Mouse (Mus musculus) left cerebral cortex, postnatal 14 days (tissue): ENCODE data around the gene Med27. TPM values are rescaled to one million over a fixed set of nuclear protein-coding genes. Genes with fewer than 3 reads are reported as not detected.
A peak's percentile ranks its signal among the peaks of the same experiment; 100 is the strongest.

Experiments
- DNase-seq, 2 experiments: peaks; one replicate each; pipeline ENCODE4 v3.0.0; 2021 to 2022; ENCODE audit warnings: low spot score in 2 of 2, mixed read lengths in 1 of 2
- intact Hi-C: fragments of 180-260 bp; cut with DNase I; formaldehyde crosslinking; loops from one replicate; pipeline ENCODE4 v1.15.1; 2025
- total RNA-seq, 2 experiments: library from RNA; stranded (reverse); gene quantifications; 2 replicates each; pipeline ENCODE4 v1.2.3; 2021

The Med27 gene
- total RNA-seq, 2 experiments from 2014 or later = 34.6 to 35.6 TPM

DNA sequence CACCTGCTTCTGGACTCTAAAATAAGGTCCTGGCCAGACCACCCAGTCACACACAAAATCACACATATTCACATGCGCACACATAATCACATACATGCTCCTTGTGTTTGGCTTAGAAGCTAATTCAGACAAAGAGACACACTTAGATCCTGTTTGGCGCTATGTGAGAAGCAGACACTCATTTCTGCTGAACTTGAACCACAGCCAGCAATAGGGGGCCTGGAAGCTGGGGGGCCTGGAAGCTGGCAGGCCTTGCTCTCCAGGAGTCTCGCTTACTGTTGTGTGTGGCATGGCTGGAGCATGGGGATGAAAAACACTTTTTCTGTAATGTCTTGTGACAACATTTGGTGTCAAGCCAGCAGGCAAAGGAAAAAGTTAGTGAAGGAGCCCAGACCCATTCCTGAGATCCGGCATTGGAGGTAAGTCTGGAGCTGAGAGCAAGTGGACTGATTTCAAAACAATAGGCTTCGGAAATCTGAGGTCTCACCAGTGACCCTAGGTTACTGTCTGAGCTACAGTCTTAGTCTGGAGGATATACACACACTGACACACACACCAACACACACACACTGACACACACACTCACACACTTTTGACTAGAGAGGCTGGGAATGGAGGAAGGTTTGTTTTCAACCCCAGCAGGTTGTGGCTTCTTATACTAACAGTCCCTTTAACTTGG is 189.1 kb downstream of the Med27 start:
- no peak for DNase-seq
- intact Hi-C loops = no loop called here

DNA sequence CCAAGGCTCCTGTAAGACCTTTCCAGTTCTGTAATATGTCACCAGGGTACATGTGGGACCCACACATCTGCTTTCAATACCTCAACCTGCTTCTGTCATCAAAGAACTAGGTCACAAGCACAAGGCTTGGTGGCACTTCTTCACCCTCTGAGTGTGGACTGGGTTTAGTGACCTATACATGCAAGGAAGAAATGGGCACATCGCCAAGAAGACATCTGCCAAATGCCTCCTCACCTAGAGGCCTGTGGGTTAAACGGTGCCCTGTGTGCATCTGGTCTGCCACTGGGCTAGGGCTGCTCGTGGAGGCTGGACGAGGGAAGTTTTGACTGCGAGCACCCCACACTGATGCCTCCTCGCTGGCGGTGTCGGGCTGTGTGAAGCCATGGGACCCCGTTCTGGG is 189.9 kb downstream of the Med27 start:
- intact Hi-C loops = no loop called here
- no peak for DNase-seq

DNA sequence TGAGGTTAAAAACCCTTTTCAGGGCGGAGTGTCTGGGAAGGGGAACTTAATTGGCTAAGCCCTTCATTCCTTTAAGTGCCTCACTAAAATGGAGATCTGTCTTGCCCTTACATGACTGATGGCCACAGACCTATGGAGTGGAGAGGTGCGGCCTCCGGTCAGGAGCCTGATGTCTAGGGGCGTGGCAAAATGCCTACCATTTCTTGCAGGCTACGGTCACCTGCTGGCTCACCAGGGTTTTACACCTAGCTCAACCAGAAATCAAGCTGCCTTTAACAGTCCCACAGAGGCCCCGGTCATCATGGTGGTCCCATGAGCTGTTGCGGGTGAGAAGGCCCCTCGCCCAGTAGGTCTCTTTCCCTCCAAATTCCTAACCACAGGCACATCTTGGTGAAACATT is 190.7 kb downstream of the Med27 start:
- intact Hi-C loops = no loop called here

DNA sequence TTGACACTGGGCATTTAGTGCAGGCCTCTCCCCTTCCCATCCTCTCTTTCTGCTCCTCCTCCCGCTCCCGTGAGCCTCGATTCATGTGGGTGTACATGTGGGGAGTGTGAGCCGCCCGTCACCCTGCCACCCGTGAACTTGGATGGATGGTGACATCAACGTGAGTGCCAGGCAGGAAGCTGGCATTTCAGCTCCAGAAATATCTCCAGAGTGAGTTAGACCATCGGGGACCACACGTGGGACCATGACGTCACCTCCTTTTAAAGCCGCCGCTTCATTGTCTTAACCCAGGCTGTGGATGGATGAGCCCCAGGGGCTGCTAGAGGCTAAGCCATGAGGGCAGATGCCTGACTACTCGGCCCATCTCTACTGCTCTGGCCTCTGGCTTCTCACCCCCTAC is 195.4 kb downstream of the Med27 start:
- intact Hi-C loops = no loop called here
- peak; percentile 66 to 75 for DNase-seq

More for the DNA sequence above, 190.7 kb downstream of the Med27 start:
- DNase-seq = no peak

DNA sequence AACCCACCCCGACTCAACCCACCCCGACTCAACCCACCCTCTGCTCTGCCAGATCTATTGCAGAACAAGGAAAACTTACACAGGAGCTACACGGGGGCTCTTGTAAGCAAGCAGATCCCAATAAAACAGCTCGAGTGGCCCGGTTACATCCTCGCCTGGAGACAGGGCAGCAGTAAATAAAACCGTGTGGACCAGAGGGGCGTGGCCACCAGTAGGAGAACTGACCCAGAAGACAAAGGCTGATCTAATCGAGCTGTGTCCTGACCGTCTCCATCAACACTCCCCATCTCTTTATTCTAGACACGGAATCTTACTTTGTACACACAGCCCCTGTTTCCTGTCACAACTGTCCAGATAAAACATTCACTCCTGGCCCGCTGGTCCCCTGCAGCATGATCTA is 200.0 kb downstream of the Med27 start:
- intact Hi-C loops = no loop called here
- DNase-seq = no peak

DNA sequence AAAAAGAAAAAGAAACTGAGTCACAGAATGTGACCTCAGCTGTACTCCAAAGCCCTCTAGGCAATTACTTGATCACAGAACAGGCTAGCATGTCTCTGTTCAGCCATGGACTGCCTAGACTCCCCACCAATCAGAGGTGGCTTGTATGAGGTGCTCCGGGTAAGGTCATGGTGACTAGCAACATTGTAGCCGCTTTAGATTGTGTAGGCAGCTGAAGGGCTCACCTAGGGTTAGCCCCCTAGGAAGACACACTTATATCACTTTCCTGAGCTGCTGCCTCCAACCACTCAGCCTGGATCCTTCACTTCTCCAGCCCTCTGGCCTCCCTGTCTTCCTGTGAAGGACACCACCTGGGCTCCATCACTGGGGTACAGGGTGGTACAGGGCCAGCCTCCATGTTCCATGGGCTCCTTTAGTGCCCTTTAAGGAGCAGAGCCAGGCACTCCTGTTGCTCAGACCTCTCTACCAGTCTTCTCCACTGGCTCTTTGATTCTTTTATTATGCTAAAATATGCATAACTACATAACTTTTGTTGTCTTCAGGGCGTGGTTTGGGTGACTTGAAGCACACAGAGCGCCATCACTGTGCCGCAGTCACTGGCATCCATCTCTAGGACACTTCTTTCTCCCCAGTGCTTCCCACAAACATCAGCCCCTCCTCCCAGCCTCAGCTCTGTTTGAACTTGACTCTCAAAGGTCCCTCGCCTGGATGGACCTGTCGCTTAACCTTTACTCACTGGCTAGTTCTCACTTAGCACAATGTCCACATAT is 205.4 kb downstream of the Med27 start:
- no peak for DNase-seq
- intact Hi-C loops = no loop called here

DNA sequence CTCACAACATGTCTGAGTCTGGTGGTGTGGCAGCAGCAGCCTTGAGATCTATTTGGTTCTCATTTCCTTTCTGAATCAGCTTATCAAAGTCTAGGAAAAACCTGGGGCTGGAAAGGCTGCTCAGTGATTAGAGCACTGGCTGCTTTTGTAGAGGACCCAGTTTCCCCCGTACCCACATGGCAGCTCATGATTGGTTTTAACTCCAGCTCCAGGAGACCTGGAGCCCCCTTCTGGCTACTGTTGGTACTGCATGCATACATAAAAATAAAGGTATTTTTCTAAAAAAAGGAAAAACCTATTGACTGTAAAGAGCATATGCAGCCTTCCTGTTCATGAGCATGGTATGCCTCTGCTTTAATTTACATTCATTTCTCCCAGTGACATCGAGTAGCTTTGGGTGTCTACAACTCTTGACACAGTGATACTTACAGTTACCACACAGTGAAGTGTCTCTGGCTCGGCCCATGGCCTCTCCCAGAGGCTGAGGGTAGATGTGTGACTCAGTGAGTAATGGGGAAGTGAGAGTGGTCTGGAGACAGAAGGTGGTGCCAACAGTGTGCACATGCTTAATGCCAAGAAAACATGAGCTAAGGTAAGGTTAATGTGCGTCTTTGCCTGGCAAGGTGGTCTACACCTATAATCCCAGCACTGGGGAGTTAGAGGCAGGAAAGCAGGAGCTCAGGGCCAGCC is 207.5 kb downstream of the Med27 start:
- intact Hi-C loops = no loop called here

DNA sequence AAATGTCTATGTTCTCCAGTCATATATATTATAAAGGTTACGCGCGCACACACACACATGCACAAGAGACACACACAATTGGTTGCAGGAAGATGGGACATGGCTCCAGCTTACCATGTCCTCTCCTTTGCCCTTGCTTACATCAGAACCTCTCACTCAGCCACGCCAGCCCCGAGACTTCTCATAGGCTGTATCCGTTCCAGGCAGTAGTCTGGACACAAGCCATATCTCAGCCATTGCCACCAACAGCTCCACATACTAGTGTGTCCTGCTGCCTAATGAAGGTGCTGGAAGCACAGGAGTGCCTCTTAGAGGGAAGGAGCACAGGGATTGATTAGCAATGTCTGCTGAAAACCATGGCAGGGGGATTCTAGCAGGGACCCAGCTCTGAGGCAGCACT is 211.9 kb downstream of the Med27 start:
- intact Hi-C loops = no loop called here
- no peak for DNase-seq

More for the DNA sequence above, 207.5 kb downstream of the Med27 start:
- DNase-seq = peak; percentile 39 to 47

DNA sequence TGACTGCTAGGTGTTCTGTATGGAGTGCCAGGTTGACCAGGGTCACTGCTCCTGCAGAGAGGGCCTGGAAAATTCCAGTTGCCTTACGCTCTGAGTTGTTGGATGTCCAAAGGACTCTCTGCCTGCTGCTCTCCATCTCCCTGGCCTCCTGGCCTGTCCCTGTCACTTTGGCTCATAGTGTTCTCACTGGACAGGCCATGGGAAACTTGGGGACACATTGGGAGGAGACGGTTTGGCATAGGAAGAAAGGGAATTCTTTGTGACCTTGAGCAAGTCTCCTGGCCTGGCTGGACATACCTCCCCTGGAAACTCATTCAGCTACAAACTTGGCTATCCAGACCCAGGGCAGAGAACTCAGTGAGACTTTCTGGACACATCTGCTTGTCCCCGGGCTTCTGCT is 213.3 kb downstream of the Med27 start:
- no peak for DNase-seq
- intact Hi-C loops = no loop called here

DNA sequence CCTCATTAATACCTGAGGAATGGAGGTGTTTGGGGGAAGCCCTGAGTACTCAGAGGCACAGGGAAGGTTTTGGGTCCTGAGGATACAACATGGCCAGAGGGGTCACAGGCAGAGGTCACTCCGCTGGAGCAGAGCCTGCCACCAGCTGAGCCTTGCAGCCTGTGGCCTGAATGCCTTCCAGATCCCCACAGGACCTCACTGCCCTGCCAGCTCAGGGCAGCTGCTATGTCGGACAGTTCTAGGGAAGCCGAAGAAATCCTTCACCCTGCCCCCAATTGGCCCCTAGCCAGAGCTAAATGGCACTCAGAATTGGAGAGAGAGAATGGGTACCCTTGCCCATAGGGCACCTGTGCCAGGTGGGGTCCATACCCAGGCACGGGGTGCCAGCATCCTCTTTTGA is 214.8 kb downstream of the Med27 start:
- no peak for DNase-seq
- intact Hi-C loops = no loop called here

DNA sequence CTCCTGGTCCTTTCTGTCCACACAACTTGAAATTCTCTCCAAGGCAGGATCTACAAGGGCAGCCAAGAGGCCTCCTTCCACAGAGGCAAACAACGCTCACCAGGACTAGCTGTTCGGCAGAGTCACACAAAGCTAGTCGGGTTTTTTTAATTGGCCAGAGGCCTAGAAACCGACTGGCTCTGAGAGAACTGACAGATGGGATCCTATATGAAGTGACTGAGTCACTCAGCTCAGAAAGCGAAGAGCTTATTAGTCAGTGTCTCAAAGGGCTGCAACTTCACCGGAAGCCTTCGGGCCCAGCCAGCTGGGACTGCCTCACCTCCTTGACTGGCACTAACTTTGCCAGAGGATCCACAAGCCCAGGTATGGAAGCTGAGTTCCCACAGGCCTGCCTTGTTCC is 217.4 kb downstream of the Med27 start:
- intact Hi-C loops = no loop called here
- peak; percentile 65 to 88 for DNase-seq

DNA sequence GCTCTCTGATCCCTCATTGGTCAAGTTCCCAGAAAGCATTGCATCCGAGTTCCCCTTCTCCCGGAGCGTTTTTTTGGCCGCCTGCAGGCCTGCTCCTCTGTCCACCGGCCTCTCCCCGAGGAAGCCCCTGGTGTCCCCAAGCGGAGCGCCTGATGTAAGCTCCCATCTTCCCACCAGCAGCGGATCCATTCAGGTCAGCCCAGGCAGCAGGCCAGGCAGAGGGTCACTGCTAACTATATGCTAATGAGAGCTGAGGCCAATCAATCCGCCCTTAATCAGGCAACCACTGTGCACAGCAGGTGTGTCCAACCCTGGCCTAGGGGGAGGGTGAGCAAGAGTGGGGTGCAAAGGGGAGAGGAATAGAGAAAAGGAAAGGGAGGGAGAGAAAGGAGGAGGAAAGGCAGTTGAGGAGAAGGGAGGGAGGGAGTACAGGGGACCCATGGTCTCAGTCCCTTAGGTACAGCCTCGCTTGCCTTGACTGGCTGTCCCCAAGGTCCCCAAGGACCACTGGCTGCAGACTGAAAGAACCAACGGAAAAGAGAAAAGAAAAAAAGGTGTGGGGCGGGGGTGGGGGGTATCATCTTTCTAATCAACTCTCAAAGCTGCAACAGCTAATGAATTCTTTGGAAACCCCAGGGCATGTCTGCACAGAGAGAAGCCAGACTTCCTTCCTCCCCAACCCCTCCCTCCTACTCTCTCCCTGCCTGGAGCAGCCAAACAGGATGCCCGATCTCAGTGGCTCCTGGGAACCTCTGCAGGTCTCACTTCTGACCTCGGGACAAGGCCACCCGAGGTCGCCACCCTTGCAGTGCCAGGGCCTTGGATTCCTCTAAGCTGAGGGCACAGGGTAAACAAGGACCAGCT is 219.2 kb downstream of the Med27 start:
- no peak for DNase-seq

DNA sequence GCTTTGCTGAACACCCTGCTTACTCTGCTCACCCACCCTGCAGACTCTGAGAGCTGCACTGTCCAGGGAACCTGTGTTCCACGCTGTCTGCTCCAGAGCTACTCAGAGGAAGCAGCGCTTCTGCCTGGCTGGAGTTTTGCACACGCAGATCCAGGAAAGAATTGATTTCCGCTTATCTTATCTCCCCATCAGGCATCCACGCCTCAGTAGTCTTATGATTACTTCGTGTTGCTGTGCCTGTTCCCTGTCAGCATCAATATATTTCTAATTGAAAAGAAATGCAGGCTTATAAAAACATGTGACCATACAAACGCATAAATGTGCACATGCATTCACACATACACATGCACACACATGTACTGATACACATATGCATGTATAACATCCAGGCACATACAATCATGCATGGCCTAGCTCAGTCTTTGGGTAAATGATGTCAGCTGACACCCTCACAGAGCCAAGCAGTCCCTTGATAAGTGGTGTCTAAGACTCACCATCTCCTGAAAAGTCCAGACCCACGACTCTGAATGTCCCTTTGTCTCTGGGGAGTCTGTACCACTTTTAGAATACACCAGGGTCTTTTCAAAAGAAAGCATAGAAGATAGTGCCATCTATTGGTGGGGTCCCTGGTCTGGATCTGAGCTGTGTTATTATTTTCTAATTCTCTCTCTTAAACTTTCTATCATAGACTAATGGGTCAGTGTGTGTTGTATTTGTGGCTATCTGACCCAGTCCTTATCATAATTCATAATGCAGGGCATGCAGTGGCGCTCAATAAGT is 225.5 kb downstream of the Med27 start:
- no peak for DNase-seq
- intact Hi-C loops = no loop called here

More for the DNA sequence above, 219.2 kb downstream of the Med27 start:
- intact Hi-C loops = no loop called here

DNA sequence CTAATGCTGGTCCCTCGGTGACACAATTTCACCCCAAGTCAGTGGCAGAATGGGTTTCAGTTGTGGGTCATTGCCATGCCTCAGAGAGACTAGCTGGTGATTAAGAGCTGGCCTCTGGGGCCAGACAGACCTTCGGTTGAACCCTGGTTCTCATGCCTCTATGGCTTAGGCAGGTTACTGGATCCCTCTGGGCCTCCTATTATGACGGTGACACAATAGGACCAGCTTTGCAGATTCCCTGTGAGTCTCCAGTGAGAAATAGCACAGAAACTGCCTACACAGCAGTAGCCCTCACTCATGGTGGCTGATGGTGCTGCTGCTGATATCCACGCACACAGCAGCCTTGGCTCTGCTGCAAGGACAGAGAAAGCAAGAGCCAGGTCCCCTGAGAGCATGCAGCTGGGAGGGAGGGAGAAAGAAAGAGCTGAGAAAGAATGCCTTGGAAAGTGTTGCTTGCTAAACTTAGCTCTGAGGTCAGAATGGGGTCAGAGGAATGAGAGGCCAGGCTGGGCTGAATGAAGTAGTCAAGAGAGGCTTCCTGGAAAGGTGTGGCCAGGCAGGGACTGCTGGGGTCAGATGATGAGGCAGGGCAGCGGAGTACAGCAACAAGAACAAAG is 226.3 kb downstream of the Med27 start:
- DNase-seq = no peak
- intact Hi-C loops = no loop called here

DNA sequence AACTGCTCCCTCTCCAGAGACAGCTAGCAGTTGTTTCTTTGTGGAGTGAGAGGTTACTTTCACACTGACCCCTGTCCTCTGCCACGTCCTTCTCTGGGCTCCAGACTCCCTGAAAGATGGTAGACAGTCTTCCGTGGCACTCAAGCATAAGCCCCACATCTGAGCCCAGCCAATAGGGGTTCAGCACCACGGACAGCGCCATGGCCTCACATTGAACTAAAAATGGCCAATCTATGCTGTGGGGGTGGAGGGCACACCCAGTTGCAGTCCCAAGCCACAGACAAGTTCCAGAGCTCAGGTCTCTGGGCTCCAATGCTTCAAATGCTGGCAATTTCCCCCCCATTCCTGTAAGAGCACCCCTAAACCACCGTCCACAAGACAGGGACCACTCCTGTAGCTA is 227.0 kb downstream of the Med27 start:
- no peak for DNase-seq

DNA sequence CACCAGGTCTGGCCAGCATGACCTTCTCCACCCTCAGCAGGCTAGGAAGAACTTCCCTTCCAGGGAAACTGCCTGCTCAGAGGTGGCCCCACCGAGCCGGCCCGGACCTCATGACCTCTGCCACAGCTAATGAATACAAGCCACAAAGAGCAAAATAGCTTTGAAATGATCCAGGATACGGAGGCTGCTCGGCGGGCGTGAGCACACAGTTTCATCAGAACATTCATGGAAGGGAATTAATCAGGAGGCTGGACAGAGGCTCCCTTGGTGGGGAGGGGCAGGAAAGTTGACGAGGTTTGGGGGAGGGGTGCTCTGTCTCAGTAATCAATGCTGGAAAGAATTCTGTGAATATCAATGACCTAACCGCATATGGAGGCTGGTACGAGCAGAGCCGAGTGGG is 227.6 kb downstream of the Med27 start:
- intact Hi-C loops = no loop called here
- DNase-seq = no peak

More for the DNA sequence above, 227.0 kb downstream of the Med27 start:
- intact Hi-C loops = no loop called here
